Mouse (Mus musculus) left cerebral cortex, postnatal 36 days (tissue): ENCODE results near the gene Hpn. TPM values are rescaled to one million over a fixed set of nuclear protein-coding genes. Genes with fewer than 3 reads are reported as not detected.

ENCODE experiments used
- DNase-seq, 2 experiments: peaks; one replicate each; pipeline ENCODE4 v3.0.0; 2021 to 2022; ENCODE audit warnings: low spot score in 2 of 2, mixed read lengths in 1 of 2
- intact Hi-C: fragments of 180-260 bp; cut with DNase I; formaldehyde crosslinking; loops from one replicate; pipeline ENCODE4 v1.15.1; 2025
- total RNA-seq, 2 experiments: library from RNA; stranded (reverse); gene quantifications; 2 replicates each; pipeline ENCODE4 v1.2.3; 2021

Gene Hpn
- 1 to 10 TPM; 2.1 to 4.5 TPM for total RNA-seq

- intact Hi-C loops, result no loop called here
- no peak for DNase-seq
These were observed at the start of gene Hpn for GRCm38 (mm10) chr7:31115182-31115581. Gene Hpn, minus strand, starts transcription at chr7:31115290.

GRCm38 (mm10) chr7:31164748-31165147, 49.7 kb upstream of the Hpn start:
- intact Hi-C loops, result no loop called here

GRCm38 (mm10) chr7:31163666-31164577, 48.8 kb upstream of the Hpn start:
- no peak for DNase-seq
- intact Hi-C loops, result no loop called here

More at GRCm38 (mm10) chr7:31164748-31165147, 49.7 kb upstream of the Hpn start:
- no peak for DNase-seq

GRCm38 (mm10) chr7:31162324-31162723, 47.2 kb upstream of the Hpn start:
- intact Hi-C loops, result no loop called here
- no peak for DNase-seq

- DNase-seq, result no peak
- intact Hi-C loops, result no loop called here
These were observed 46.7 kb upstream of the Hpn start for GRCm38 (mm10) chr7:31161831-31162230.

GRCm38 (mm10) chr7:31161246-31161645, 46.2 kb upstream of the Hpn start:
- intact Hi-C loops, result no loop called here
- no peak for DNase-seq

GRCm38 (mm10) chr7:31160763-31161162, 45.7 kb upstream of the Hpn start:
- no peak for DNase-seq
- intact Hi-C loops, result no loop called here

- intact Hi-C loops, result no loop called here
- DNase-seq, result no peak
These were observed 41.2 kb upstream of the Hpn start for GRCm38 (mm10) chr7:31156034-31156928.

GRCm38 (mm10) chr7:31155296-31156033, 40.4 kb upstream of the Hpn start, which contains the start of gene Gramd1a:
Gene Gramd1a, minus strand, starts transcription at chr7:31155896.
- intact Hi-C loops, result no loop called here
- no peak for DNase-seq

GRCm38 (mm10) chr7:31153536-31154320, 38.6 kb upstream of the Hpn start:
- intact Hi-C loops, result no loop called here

GRCm38 (mm10) chr7:31151301-31152241, 36.5 kb upstream of the Hpn start:
- peak; percentile 53 to 60 for DNase-seq
- intact Hi-C loops, result no loop called here

More at GRCm38 (mm10) chr7:31153536-31154320, 38.6 kb upstream of the Hpn start:
- no peak for DNase-seq

- peak; percentile 89 to 92 for DNase-seq
- intact Hi-C loops, result no loop called here
These were observed 35.6 kb upstream of the Hpn start for GRCm38 (mm10) chr7:31150566-31151300.

GRCm38 (mm10) chr7:31149751-31150565, 34.9 kb upstream of the Hpn start:
- intact Hi-C loops, result no loop called here
- peak in 1 of 2 experiments; percentile 51 for DNase-seq

GRCm38 (mm10) chr7:31149271-31149670, 34.2 kb upstream of the Hpn start:
- intact Hi-C loops, result no loop called here
- no peak for DNase-seq

GRCm38 (mm10) chr7:31148756-31149155, 33.7 kb upstream of the Hpn start:
- intact Hi-C loops, result no loop called here
- DNase-seq, result no peak

- DNase-seq, result no peak
- intact Hi-C loops, result no loop called here
These were observed 33.0 kb upstream of the Hpn start for GRCm38 (mm10) chr7:31148086-31148485.
